Mouse (Mus musculus): Measurements from ENCODE around the gene Tspan32. TPM values are rescaled to one million over a fixed set of nuclear protein-coding genes. Genes with fewer than 3 reads are reported as not detected.

Tspan32 gene
- total RNA-seq (2014; fragmentation: Nextera tagmentation) (140 and 158 TPM in 2 replicates), total RNA-seq (2017) (95.1 and 117 TPM in 2 replicates)

- ATAC-seq (replicated peaks; ENCODE audit: poor library complexity, severe bottlenecking), result peak; percentile 59
Observed at GRCm38 (mm10) chr7:143004727-143005343, at the start of gene Tspan32. Gene Tspan32, plus strand, starts transcription at chr7:143005046.

GRCm38 (mm10) chr7:142956018-142956417, 48.8 kb upstream of the Tspan32 start:
- ATAC-seq (replicated peaks; ENCODE audit: poor library complexity, severe bottlenecking), result no peak

- ATAC-seq (replicated peaks; ENCODE audit: poor library complexity, severe bottlenecking), result peak; percentile 93
Observed at GRCm38 (mm10) chr7:142958817-142959216, 46.0 kb upstream of the Tspan32 start.

GRCm38 (mm10) chr7:142959752-142960151, 45.1 kb upstream of the Tspan32 start:
- ATAC-seq (replicated peaks; ENCODE audit: poor library complexity, severe bottlenecking), result no peak

- peak; percentile 78 for ATAC-seq (replicated peaks; ENCODE audit: poor library complexity, severe bottlenecking)
Observed at GRCm38 (mm10) chr7:142967414-142967883, 37.4 kb upstream of the Tspan32 start.

GRCm38 (mm10) chr7:142967884-142968808, 36.7 kb upstream of the Tspan32 start:
- ATAC-seq (replicated peaks; ENCODE audit: poor library complexity, severe bottlenecking), result peak; percentile 38

GRCm38 (mm10) chr7:142968809-142969511, 35.9 kb upstream of the Tspan32 start, which contains the start of gene Ascl2:
Gene Ascl2, minus strand, starts transcription at chr7:142969264.
- peak; percentile 31 for ATAC-seq (replicated peaks; ENCODE audit: poor library complexity, severe bottlenecking)

GRCm38 (mm10) chr7:142981908-142982307, 22.9 kb upstream of the Tspan32 start:
- ATAC-seq (replicated peaks; ENCODE audit: poor library complexity, severe bottlenecking), result peak; percentile 75

GRCm38 (mm10) chr7:142985146-142985545, 19.7 kb upstream of the Tspan32 start:
- peak; percentile 56 for ATAC-seq (replicated peaks; ENCODE audit: poor library complexity, severe bottlenecking)

GRCm38 (mm10) chr7:142987718-142988117, 17.1 kb upstream of the Tspan32 start:
- no peak for ATAC-seq (replicated peaks; ENCODE audit: poor library complexity, severe bottlenecking)

GRCm38 (mm10) chr7:142995004-142995403, 9.8 kb upstream of the Tspan32 start:
- ATAC-seq (replicated peaks; ENCODE audit: poor library complexity, severe bottlenecking), result peak; percentile 62

- no peak for ATAC-seq (replicated peaks; ENCODE audit: poor library complexity, severe bottlenecking)
Observed at GRCm38 (mm10) chr7:142995630-142996338, 9.1 kb upstream of the Tspan32 start.

GRCm38 (mm10) chr7:142996998-142997397, 7.8 kb upstream of the Tspan32 start:
- no peak for ATAC-seq (replicated peaks; ENCODE audit: poor library complexity, severe bottlenecking)

GRCm38 (mm10) chr7:142997403-142998150, 7.3 kb upstream of the Tspan32 start:
- no peak for ATAC-seq (replicated peaks; ENCODE audit: poor library complexity, severe bottlenecking)

- peak; percentile 11; the same call in 1 of the 2 replicates for ATAC-seq (replicated peaks; ENCODE audit: poor library complexity, severe bottlenecking)
Observed at GRCm38 (mm10) chr7:143002679-143003078, 2.2 kb upstream of the Tspan32 start.

- ATAC-seq (replicated peaks; ENCODE audit: poor library complexity, severe bottlenecking), result peak; percentile 24
Observed at GRCm38 (mm10) chr7:143005344-143006096, 674 bp downstream of the Tspan32 start.

- no peak for ATAC-seq (replicated peaks; ENCODE audit: poor library complexity, severe bottlenecking)
Observed at GRCm38 (mm10) chr7:143006097-143006755, 1.4 kb downstream of the Tspan32 start.

Data from granulocyte monocyte progenitor cell, adult 5-6 weeks (primary cell).